14 mouse cellular contexts compared by ENCODE assay signal in genomic region chr4:8068086-8068485, GRCm38 (mm10).
"Had no signal": no experiment of that assay in that cellular context is flagged by ENCODE, and none has a peak within 500 bp of the region (broad histone marks: within the 10 kb centered on the region; RNA-seq: fewer than 3 reads in every experiment).

No protein-coding gene starts in this region.

- H3K4me2 ChIP-seq: limb, embryonic 12.5 days; liver, embryonic 13.5 days; neural tube, embryonic 12.5 days had no signal

- H3K4me1 ChIP-seq: liver, embryonic 13.5 days; midbrain, embryonic 10.5 days; neural tube, embryonic 12.5 days had no signal

- H3K27ac ChIP-seq: limb, embryonic 12.5 days; liver, embryonic 13.5 days; midbrain, embryonic 10.5 days; neural tube, embryonic 12.5 days; stomach, postnatal 0 days had no signal

- ATAC-seq: intestine, postnatal 0 days; liver, postnatal 0 days had no signal

- DNase-seq: kidney, adult 9 months; kidney, postnatal 25 days; layer of hippocampus, adult 9-11 months; layer of hippocampus, postnatal 36 days; liver; liver, embryonic 13.5 days; liver, postnatal 0 days; midbrain, embryonic 14.5 days; thymus, postnatal 4 days had no signal

- H3K9me3 ChIP-seq: limb, embryonic 12.5 days; liver, embryonic 13.5 days; midbrain, embryonic 10.5 days; neural tube, embryonic 12.5 days had no signal

- H3K9ac ChIP-seq: limb, embryonic 12.5 days; liver, embryonic 13.5 days; liver, postnatal 0 days; neural tube, embryonic 12.5 days had no signal

- H3K27me3 ChIP-seq: limb, embryonic 12.5 days; liver, embryonic 13.5 days; neural tube, embryonic 12.5 days had no signal

- H3K36me3 ChIP-seq: limb, embryonic 12.5 days; liver, embryonic 13.5 days; midbrain, embryonic 10.5 days; neural tube, embryonic 12.5 days had no signal

- H3K4me3 ChIP-seq: limb, embryonic 12.5 days; liver, embryonic 13.5 days; midbrain, embryonic 10.5 days; neural tube, embryonic 12.5 days had no signal
